Mouse (Mus musculus): ENCODE data around the gene Emc7. TPM values are rescaled to one million over a fixed set of nuclear protein-coding genes. Genes with fewer than 3 reads are reported as not detected.

Emc7 gene
- polyA plus RNA-seq, 1 experiment from 2014 or later = 21.9 TPM

- Histone ChIP-seq H3K9me3 (ENCODE audit: control insufficient read depth, low read length) (no peaks in the 10 kb centered on the region), H3K36me3 (ENCODE audit: control insufficient read depth, insufficient read depth, low read length) (no peaks in the 10 kb centered on the region)
Observed at GRCm38 (mm10) chr2:112518541-112518940, 63.7 kb downstream of the Emc7 start.

GRCm38 (mm10) chr2:112520526-112521482, 66.0 kb downstream of the Emc7 start:
- ATAC-seq (ENCODE audit: low read depth) = no peak
- no peak overlapping the region for H3K9ac ChIP-seq (ENCODE audit: low read depth, low read length)
- H3K27me3 ChIP-seq (replicated peaks; ENCODE audit: control insufficient read depth, insufficient read depth, low read length) = no peaks in the 10 kb centered on the region
- no peaks in the 10 kb centered on the region for H3K4me1 ChIP-seq (ENCODE audit: control insufficient read depth, insufficient read depth, low read length)
- H3K36me3 ChIP-seq (ENCODE audit: control insufficient read depth, insufficient read depth, low read length) = no peaks in the 10 kb centered on the region
- no peak for DNase-seq (ENCODE audit: low spot score)
- 85% methylated on average over 4 of the region's 4 CpGs for WGBS
- H3K27ac ChIP-seq (replicated peaks; ENCODE audit: low read depth, low read length) = no peak overlapping the region
- no peak overlapping the region for H3K4me2 ChIP-seq (ENCODE audit: low read depth, low read length)
- no peaks in the 10 kb centered on the region for H3K9me3 ChIP-seq (ENCODE audit: control insufficient read depth, low read length)
- H3K4me3 ChIP-seq (ENCODE audit: low read depth, low read length) = no peak overlapping the region

More at GRCm38 (mm10) chr2:112518541-112518940, 63.7 kb downstream of the Emc7 start:
- DNase-seq (ENCODE audit: low spot score) (no peak), ATAC-seq (ENCODE audit: low read depth) (no peak)
- H3K27me3 ChIP-seq (replicated peaks; ENCODE audit: control insufficient read depth, insufficient read depth, low read length) = no peaks in the 10 kb centered on the region
- H3K27ac ChIP-seq (replicated peaks; ENCODE audit: low read depth, low read length) = no peak overlapping the region
- no peak overlapping the region for H3K9ac ChIP-seq (ENCODE audit: low read depth, low read length)
- no peak overlapping the region for H3K4me2 ChIP-seq (ENCODE audit: low read depth, low read length)
- no peak overlapping the region for H3K4me3 ChIP-seq (ENCODE audit: low read depth, low read length)
- no peaks in the 10 kb centered on the region for H3K4me1 ChIP-seq (ENCODE audit: control insufficient read depth, insufficient read depth, low read length)

Other genes with a start within 250 kb of the Emc7 start
- 17.5 and 19.3 TPM in 2 replicates for gene Lpcat4, start 215.5 kb upstream of the Emc7 start, polyA plus RNA-seq (2014; fragmentation: Nextera tagmentation; extraction: Ambion mirVana)
- not detected in 2 replicates for gene Nutm1, start 195.7 kb upstream of the Emc7 start, polyA plus RNA-seq (2014; fragmentation: Nextera tagmentation; extraction: Ambion mirVana)
- 186 and 203 TPM in 2 replicates for gene Nop10, start 193.1 kb upstream of the Emc7 start, polyA plus RNA-seq (2014; fragmentation: Nextera tagmentation; extraction: Ambion mirVana)
- 15.6 and 16.5 TPM in 2 replicates for gene Slc12a6, start 189.2 kb upstream of the Emc7 start, polyA plus RNA-seq (2014; fragmentation: Nextera tagmentation; extraction: Ambion mirVana)
- gene Gm21985, start 188.7 kb upstream of the Emc7 start, polyA plus RNA-seq (2014; fragmentation: Nextera tagmentation; extraction: Ambion mirVana) = not detected in 2 replicates
- gene Emc4, start 87.0 kb upstream of the Emc7 start, polyA plus RNA-seq (2014; fragmentation: Nextera tagmentation; extraction: Ambion mirVana) = 108 TPM in 2 replicates
- gene Katnbl1, start 75.8 kb upstream of the Emc7 start, polyA plus RNA-seq (2014; fragmentation: Nextera tagmentation; extraction: Ambion mirVana) = 50.1 and 53.1 TPM in 2 replicates
- 0.14 TPM in 1 of 2 replicates, not detected in the other for gene Chrm5, start 25.8 kb downstream of the Emc7 start, polyA plus RNA-seq (2014; fragmentation: Nextera tagmentation; extraction: Ambion mirVana)
- gene Aven, start 38.0 kb downstream of the Emc7 start, polyA plus RNA-seq (2014; fragmentation: Nextera tagmentation; extraction: Ambion mirVana) = 6.1 and 7.4 TPM in 2 replicates

Measured in embryonic facial prominence, embryonic 14.5 days (tissue).